Mouse (Mus musculus): ENCODE data around the gene Elovl7.
A peak's percentile ranks its signal among the peaks of the same experiment; 100 is the strongest.

Gene Elovl7

DNA sequence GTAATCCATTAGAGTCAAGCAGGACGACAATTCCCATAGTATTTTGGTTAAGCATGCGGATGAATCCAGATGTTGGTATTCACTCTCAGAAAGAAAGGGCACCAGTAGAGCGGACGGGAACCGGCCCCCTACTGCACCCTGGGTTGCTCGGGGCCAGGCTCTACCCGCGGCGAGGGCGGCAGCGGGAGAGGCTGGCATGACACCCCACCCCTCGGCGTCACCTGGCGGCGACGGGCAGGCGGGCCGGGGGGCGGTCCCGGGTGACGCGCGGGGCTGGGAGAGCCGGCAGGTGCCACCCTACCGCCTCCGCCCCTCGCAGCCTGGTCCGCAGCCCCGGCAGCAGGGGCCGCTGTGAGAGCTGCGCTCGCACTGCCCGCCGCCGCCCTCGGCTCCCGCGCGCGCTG, at the start of gene Elovl7:
Gene Elovl7, plus strand, starts transcription at position 324 of the 404 bp plus-strand sequence.
- peak; percentile 70 to 74 for DNase-seq (ENCODE audit: low spot score in 2 of 2)

DNA sequence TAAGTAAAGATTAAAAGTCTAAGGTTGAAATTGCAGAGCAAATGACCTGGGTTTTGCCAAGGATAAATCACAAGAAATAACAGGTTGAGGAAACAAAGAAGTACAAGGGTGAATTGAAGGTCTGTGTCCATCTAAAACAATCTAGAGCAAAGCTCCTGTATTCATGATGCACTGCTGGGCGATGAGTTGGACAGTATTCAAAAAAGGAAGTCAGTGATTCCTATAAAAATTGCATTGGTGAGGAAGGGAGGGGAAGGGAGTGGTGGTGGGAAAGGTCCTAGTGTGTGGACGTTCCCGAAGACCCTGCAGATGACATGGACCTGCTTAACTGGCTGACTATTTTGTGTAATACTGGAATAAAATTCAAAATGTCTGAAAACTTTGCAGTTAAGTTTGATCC, 49.6 kb upstream of the Elovl7 start:
- DNase-seq (ENCODE audit: low spot score in 2 of 2) = no peak

DNA sequence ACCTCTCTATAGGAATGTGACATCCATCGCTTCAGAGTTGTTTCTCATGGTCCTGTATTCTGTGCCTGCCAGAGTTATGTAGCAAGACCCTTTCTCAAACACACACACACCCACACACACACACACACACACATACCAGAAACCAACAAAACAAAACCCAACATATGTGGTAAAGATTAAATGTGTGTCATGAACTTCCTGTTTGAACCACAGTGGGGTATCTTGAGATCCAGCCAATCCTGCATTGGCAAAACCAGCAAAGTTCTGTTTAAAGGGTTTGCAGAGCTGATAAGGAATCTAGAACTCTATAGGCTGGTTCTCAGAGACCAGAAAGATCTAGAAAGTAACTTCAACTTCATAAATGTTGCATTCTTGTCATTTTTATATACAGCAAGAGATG, 44.2 kb upstream of the Elovl7 start:
- DNase-seq (ENCODE audit: low spot score in 2 of 2) = no peak

DNA sequence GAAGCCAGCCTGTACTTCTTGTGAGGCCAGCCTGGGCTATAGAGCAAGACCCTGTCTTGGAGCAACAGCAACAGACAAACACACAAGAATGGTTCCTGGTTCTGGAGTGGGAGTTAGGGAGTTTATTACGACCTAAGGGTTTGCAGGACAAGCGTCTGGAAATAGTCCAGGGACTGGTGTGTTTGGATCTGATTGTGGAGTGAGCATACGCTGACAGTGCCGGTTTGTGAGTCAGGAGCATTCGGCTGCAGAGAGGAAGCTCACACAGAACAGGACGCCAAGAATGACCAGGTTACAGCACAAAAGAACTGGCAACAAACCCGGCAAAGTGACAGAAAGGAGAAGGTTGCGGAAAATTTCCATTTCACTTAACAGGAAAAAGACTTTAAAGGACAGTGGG, 43.7 kb upstream of the Elovl7 start:
- no peak for DNase-seq (ENCODE audit: low spot score in 2 of 2)

DNA sequence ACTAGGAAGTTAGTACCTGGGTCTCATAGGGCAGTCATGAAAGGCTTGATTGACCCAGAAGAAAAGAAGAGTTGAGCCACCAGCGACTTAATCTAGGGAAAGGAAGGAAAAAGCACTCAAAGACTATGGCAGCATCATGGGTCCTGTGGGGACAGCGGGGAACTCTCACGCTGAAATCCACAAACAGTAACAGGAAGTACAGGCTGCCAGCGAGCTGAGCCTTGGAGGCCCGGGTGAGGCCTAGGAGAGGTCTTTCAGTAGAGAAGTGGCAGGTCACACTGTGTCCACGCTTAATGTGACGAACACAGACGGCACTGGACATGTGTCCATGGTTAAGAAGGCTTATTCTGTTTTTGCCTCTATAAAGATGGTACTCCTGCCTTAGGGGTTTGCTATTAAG, 34.6 kb upstream of the Elovl7 start:
- DNase-seq (ENCODE audit: low spot score in 2 of 2) = no peak

DNA sequence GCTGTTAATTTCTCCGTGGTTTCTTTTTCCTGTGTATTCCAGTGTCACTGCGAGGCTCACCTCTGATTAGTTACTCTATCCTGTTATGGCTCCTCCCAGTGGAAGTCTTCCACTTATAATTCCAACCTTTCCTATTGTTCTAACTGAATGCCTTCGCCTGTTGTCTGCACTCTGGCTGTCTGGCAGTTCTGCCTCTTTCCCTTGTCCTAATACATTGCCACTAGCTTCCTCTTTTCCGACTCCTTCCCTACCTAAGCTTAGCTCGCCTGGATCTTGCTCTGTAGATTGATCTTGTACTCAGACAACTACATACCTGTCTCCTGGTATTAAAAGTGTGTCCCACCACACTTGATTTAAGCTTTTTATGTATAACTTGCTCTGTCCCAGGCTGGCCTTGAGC, 33.4 kb upstream of the Elovl7 start:
- no peak for DNase-seq (ENCODE audit: low spot score in 2 of 2)

DNA sequence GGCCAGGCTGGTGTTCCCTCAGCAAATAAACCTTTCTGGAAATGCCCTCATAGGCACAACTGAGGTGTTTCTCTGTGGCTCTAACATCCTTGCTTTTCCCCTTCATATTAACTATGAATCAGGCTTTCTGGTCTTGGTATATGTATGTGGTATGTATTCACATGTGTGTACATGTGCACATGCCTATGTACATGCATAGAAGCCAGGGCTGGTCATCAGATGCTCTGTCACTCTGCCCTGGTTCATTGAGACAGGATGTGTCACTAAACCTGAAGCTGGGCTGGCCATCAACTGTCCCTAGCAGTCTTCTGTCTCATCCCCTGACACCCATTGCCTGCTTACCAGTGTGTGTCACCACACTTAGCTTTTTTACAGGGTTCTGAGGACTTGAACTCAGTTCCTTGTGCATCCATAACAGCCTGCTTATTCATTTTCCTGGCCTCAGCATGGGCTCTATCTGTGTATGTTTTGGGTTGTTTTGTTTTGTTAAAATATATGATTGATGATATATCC, 29.4 kb upstream of the Elovl7 start:
- DNase-seq (ENCODE audit: low spot score in 2 of 2) = no peak

DNA sequence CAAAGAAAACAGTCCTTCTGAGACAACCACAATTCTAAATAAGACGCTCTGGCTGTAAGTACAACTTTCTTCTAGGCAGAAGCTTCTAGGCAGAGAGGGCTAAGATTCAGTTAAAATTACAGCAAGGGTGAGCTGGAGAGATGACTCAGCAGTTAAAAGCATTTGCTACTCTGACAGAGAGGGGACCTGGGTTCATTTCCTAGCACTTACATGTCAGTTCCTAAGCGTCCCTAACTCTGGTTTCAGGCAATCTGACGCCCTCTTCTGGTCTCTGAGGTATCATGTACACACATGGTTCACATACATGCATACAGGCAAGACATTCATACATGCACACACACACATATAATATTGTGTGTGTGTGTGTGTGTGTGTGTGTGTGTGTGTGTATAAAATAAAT, 28.7 kb upstream of the Elovl7 start:
- DNase-seq (ENCODE audit: low spot score in 2 of 2) = no peak

DNA sequence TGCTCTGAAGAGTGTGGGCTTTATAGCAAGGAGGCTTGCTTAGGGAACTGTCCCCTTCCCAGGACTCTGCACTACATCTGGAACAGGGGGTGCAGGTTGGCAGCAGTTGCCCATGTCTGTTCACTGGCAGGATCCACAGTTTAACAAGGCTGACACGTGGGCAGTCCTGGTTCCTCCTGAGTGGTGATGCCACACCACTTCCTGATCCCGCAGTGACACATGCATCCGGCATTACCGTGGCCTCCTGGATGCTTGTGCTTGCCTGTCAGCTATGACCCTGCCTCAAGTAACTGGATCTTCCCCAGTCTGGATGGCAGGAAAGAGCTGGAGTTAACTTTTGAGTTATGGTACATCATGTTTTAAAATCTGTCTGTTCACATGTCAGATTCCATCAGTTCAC, 26.2 kb upstream of the Elovl7 start:
- DNase-seq (ENCODE audit: low spot score in 2 of 2) = no peak

DNA sequence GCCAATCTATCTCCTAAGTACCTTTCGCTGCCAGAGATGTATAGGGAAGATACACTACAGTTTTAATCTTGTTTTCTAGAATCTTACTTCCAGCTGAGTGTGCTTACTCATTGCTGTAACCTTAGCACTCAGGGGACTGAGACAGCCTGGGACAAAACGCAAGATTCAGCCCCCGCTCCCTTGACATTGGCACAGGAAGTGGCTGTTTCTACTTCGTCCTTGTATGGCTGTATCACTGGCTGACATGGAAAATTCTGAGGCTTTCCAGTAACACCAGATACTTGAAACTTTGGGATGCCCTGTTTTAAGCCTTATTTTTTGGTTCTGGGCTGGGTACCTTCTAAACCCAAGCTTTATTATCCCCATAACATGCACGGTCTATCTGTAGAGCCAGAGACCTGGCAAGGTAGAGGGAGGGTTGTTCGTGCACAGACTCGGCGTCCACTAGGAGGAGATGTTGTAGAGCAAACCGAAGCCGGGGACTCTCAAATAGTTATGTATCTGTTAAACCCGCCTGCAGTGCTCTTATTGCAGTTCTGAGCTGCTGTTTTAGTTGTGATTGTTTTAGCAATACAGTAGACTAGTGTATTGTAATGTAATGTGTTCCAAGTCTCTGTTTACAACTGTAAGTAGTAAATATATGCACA, 23.0 kb upstream of the Elovl7 start:
- peak in 1 of 2 experiments; percentile 25 for DNase-seq (ENCODE audit: low spot score in 2 of 2)

DNA sequence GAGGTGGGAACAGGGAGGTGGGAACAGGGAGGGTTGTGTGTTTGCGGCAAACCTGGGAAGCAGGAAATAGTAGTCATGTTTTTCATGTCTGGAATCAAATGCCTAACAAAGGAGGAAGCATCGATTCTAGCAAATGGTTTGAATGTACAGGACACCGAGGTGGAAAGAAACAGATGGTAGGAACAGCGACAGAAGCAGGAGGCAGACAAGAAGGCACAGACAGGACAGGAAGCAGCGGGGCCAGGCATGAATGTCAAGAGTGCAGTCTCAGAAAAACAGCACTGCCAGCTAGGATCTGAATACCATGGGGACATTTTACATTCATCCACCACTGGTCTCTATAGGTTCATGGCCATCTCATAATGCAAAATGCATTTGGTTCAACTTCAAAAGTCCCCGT, 18.7 kb upstream of the Elovl7 start:
- DNase-seq (ENCODE audit: low spot score in 2 of 2) = no peak

DNA sequence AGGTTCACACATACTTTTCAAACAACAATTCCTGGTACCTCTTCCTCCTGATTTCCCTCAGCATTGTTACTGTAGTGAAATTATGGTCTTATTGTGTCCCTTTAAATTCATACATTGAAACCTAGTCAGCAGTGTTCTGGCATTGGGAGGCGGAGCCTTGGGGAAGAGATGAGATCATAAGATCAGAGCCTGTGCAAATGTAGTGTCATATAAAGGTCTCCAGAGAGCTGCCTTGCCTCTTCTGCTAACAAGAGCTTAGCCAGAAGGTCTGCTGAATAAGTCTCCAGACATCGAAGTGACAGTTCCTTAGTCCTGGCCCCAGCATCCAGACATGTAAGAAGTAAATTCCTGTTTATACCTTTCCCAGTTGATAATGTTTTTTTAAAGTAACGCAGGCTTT, 9.3 kb upstream of the Elovl7 start:
- no peak for DNase-seq (ENCODE audit: low spot score in 2 of 2)

DNA sequence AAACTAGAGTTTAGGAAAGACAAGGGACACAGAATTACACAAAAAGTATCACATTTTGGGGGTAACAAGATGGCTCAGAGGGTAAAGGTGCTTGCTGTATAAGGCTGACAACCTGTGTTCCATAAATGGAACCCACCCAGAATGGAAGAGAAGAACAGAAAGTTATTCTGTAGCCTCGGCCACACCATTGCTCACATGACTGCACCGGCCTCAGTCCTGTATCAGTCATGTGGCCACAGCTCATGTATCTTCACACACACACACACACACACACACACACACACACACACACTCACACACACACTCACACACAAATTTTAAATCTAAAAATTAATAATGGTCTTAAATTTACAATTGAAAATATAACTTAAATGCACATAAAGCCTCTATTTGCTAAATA, 6.8 kb upstream of the Elovl7 start:
- no peak for DNase-seq (ENCODE audit: low spot score in 2 of 2)

DNA sequence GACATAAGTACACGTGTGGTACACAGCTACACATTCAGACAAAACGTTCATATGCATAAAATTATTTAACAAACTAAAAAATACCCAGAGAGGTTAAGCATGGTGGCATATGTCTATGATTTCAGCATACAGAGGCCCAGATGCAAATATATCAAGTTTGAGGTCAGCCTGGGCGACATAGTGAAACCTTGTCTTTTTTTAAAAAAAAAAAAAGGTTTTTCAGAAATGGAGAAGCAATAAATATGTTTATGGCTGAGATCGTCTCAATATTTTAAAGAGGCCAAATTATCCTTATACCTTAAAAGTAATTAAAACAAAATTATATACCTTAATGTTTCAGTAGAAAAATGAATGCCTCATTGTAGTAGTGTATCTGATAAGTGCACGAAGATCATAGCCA, 6.1 kb upstream of the Elovl7 start:
- DNase-seq (ENCODE audit: low spot score in 2 of 2) = no peak

DNA sequence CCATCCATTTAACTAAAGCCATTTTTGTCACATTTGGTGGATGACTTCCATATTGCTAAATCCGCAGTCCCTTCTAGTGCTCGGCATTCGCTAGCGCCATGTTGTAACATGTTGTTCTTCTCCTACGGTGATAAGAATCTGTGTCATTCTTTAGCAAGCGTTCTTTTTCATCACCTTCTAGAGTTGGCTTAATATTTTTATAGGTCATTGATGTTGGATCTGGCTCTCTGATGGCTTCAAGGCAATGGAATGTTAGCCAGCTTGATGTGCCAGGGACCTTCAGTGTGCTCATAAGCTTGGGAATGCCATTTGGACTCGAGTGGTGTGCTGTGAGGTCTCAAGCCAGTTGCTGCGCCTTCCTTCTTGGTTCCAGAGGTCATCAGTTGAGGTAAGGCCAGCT, 3.2 kb upstream of the Elovl7 start:
- DNase-seq (ENCODE audit: low spot score in 2 of 2) = no peak

DNA sequence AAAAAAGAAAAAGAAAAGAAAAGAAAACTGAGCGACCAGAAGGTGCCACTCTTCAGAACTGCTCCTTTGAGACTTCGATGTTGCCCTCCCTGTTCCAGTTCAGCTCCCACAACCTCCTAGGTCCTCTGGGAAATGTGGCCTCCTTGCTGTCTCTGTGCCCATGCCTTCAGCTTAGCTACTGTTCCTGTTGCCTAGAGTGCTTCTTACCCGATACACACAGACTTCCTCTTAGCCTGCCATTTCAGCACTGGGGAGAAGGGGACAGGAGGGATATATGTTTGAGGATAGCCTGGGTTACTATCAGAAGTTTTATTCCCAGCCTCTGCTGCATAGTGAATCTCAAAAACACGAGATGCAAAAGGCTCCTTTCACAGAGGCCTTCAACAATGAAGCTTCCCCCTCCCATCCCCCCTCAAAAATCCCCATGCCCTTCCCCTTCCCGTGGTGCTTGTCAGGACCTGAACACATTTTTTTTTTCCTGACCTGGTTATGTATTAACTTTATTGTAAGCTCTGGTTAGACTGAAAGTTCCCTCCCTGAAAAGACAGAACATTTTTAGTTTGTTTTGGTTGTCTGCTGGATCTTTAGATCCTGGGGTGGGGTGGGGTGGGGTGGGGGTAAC, 1.7 kb upstream of the Elovl7 start:
- DNase-seq (ENCODE audit: low spot score in 2 of 2) = no peak

DNA sequence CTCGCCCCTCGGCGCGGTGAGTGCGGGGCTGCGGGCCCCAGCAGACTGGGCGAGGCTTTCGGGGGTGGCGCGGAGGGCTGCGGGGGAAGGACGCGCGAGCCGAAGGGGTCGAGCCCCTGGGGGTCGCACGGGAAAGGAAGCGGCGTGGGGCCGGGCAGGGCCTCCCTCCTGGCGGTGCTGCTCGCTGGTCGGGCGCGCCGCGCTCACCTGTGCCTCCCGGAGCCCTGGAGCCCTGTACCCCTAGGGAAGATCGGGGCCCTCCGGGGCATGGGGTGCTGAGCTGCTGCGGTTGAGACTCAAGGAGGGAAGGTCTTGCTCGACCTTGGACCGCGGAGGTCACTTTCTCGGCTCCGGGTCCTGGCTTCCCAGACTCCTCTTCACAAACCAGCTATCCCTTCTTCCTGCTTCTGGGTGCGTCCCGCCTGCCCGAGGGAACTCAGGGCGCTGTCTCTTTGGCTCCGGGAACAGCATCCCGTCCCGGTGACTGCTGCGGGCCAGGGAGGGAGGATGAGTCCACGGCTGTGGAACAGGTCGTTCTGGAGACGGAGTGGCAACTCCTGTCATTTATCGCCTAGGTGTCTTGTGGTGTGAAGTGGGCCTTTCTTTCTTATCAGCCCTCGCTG, 392 bp downstream of the Elovl7 start:
- DNase-seq (ENCODE audit: low spot score in 2 of 2) = no peak

DNA sequence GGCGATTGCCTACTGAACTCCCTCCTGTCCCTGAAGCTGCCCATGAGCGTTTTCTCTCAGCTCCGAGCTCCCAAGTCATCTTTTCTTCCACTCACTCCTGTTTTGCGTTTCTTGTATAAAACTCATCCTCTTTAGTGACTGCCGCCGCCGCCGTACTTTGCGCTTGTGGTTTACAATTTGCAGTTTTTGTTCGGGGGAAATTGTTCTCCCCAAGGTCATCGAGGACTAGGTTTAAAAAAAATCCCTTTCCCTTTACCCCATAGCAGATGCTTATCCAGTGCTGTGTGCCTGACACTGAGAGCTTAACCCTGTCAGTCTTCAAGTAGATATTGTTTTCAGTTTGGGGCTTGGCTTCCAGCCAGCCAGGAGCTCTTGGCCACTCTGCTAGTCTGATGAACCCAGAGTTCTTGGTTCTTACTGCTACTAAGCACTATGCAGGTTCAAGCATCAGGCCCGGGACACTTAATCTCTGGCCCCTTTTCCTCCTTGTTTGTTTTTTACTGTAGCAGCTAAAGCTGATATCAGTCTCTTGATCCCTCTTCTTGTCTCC, 1.1 kb downstream of the Elovl7 start:
- DNase-seq (ENCODE audit: low spot score in 2 of 2) = no peak

DNA sequence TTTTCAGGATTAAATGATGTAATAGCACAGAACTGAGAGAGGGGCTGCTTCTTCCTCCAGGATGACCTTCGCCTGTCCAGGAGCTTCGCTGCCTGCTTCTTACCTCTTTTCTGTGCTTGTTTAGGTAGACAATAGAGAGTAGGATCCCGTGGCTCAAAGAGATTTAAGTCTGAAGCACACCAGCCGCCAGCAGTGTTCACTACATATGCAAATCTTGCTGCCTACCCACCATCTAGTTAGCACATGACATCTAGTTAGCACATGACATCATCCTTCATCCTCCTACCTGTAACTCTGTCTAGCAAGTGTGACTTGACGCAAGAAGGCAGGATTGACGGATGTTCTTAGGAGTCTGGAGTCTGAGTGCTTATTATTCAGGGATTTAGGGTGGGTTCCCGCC, 5.6 kb downstream of the Elovl7 start:
- DNase-seq (ENCODE audit: low spot score in 2 of 2) = no peak

DNA sequence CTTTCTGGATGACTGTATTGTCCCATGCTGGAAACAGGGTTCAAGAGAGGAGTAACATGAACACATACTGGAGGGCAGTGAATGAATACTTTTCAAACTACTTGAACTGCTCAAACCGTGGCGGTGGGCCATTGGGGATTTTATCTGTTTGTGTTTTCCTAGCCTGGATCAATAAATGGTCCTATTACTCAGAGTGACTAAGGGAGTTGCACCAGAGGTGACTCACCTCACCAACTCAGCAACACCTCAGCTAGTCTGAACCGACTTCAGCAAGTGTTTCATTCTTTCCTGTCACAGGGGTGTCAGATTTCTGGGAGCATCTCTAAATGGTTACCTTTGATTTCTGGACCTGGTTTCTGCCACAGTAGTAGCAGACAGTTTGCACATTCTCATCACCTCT, 15.0 kb downstream of the Elovl7 start:
- no peak for DNase-seq (ENCODE audit: low spot score in 2 of 2)

DNA sequence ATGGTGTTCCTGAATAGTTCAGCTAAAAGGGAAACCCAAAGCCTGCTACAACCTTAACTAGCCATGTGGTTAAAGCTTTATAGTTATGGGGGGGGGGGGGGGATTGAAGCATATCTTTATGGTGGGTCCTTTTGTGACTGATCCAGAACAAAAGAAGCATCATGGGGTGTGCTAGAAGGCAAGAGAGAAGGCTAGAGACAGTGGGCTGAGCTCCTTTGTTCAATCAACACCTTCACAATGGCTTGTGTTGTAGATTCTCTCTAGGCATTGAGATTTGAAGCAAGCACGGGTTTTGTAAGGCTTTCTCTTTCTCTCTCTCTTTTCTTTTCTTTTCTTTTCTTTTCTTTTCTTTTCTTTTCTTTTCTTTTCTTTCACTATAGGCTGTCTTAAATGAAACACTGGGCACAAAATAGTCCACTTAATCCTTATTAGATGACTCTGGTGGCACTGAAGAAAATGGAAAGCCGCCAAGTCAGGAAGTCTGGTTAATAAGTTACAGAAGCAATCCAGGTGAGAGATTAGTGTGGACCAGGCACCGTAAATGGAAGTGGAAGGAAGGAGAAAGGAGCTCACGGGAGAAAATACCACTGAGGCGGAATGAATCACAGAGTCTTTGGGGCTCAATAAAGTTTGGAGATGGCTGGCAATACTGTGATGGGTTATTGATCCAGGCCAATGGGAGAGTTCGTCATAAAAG, 15.6 kb downstream of the Elovl7 start:
- DNase-seq (ENCODE audit: low spot score in 2 of 2) = no peak

DNA sequence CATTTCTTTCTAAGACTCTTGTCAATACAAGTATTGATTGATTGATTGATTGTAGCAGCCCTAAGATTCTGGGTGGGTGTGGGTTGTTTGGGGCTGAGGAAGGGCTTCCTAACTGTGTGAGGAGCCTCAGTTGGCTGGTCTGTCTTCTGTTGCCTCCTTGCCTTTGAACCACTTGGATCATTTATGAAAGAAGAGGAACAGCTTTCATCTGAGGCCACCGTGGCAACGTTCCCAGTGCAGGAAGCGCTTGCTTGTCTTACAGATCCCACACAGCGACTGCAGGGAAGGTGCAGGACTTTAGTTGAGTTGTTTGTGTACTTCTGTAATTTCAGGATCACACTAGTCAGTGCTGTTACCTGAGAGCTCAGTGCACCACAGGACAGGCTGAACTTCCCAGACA, 25.8 kb downstream of the Elovl7 start:
- DNase-seq (ENCODE audit: low spot score in 2 of 2) = no peak

Measured in right cerebral cortex, postnatal 36 days (tissue).